Mouse (Mus musculus): ENCODE measurements at regions not wholly inside any gene's neighbourhood (a gene's known extent, or its start where the extent isn't known, plus 50 kb on each side); places are given as distances from the start of the nearest gene placed in this dataset.

DNA sequence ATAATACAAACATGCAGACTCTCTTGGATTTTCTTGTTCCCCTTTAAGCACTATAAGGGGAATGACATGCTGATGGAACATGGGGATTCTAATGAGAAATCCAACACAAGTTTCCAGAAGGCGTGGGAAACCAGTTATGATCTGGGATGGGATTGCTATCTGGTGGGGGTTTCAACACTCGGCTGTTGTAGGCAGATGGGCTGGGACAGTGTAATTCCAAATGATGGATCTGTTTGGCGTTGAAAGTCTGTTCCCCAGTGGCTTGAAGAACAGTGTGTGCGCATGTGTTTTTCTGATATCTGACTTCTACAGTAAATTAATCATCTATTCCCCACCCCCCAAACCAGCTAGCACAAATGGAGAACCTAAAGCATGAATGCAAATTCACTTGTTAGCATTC lies 79.8 kb upstream of the Reg3g start:
- Histone ChIP-seq H3K27ac (no peak overlapping the region), H3K4me2 (ENCODE audit: low read depth) (no peak overlapping the region), H3K27me3 (ENCODE audit: control insufficient read depth, insufficient read depth, low read length) (no peaks in the 10 kb centered on the region), H3K4me1 (replicated peaks; ENCODE audit: control insufficient read depth in 2 of 2, insufficient read depth in 2 of 2, low read length in 1 of 2) (no peaks in the 10 kb centered on the region), H3K9ac (replicated peaks) (no peak overlapping the region), H3K4me3 (ENCODE audit: insufficient read depth in 1 of 2, low read depth in 2 of 2, low read length in 2 of 2) (no peak overlapping the region), H3K36me3 (replicated peaks; ENCODE audit: control insufficient read depth, insufficient read depth, low read depth) (no peaks in the 10 kb centered on the region), H3K9me3 (ENCODE audit: control insufficient read depth, low read length) (no peaks in the 10 kb centered on the region)
- TF ChIP-seq CTCF (IDR thresholded peaks at IDR 0.05; ENCODE audit: low read depth) = no peak
- WGBS (ENCODE audit: insufficient replicate concordance) = 61% methylated on average over 4 of the region's 4 CpGs
- no peak for DNase-seq (ENCODE audit: low read depth in 3 of 3, low spot score in 3 of 3)
- no peak for ATAC-seq (ENCODE audit: insufficient read depth)

DNA sequence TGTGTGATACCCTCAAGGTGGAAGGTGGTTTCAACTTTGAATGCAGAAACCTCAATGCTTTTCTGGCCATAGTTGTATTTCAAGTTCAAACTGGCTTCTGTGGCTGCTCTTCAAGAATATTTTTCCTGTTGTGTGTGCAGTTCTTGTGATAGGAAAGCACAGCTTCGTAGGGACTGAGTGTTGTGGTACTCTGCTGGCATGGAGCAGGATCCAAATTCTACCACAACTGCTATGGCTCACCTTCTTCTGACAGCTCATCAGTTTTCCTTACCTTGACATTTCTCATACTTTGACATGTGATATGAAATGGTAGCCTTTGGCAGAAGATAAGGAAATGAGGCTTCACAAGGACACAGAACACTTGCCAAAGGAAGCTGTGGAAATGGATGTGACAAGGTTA lies 79.0 kb upstream of the Reg3g start:
- no peak overlapping the region for H3K4me2 ChIP-seq (ENCODE audit: low read depth)
- no peaks in the 10 kb centered on the region for H3K27me3 ChIP-seq (ENCODE audit: control insufficient read depth, insufficient read depth, low read length)
- no peaks in the 10 kb centered on the region for H3K36me3 ChIP-seq (replicated peaks; ENCODE audit: control insufficient read depth, insufficient read depth, low read depth)
- no peaks in the 10 kb centered on the region for H3K9me3 ChIP-seq (ENCODE audit: control insufficient read depth, low read length)
- H3K4me1 ChIP-seq (replicated peaks; ENCODE audit: control insufficient read depth in 2 of 2, insufficient read depth in 2 of 2, low read length in 1 of 2) = no peaks in the 10 kb centered on the region
- H3K9ac ChIP-seq (replicated peaks) = no peak overlapping the region
- TF ChIP-seq EP300 (IDR thresholded peaks at IDR 0.05; ENCODE audit: low read depth) (no peak), CTCF (IDR thresholded peaks at IDR 0.05; ENCODE audit: low read depth) (no peak)
- no peak for ATAC-seq (ENCODE audit: insufficient read depth)
- no peak for DNase-seq (ENCODE audit: low read depth in 3 of 3, low spot score in 3 of 3)
- H3K4me3 ChIP-seq (ENCODE audit: insufficient read depth in 1 of 2, low read depth in 2 of 2, low read length in 2 of 2) = no peak overlapping the region
- 48% methylated on average over 1 of the region's 1 CpGs for WGBS (ENCODE audit: insufficient replicate concordance)
- H3K27ac ChIP-seq = no peak overlapping the region

DNA sequence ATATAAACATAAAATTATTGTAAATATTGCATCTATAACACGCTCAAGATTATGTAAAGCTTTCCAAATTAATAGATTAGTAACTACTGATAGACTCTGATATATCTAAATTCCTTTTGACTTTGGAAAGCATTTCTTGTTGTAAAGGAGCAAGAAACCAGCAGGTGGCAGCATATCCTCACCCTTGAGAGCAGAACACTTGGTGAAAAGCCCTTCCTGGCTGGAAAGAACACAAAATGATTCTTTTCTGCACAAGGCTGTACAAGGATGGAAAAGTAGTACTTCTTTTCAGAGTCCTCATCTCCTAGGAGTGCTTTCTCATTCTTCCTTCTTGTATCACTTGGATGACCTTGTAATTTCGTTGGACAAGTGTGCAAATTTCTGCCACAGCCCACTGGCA lies 75.6 kb upstream of the Reg3g start:
- no peaks in the 10 kb centered on the region for H3K9me3 ChIP-seq (ENCODE audit: control insufficient read depth, low read length)

DNA sequence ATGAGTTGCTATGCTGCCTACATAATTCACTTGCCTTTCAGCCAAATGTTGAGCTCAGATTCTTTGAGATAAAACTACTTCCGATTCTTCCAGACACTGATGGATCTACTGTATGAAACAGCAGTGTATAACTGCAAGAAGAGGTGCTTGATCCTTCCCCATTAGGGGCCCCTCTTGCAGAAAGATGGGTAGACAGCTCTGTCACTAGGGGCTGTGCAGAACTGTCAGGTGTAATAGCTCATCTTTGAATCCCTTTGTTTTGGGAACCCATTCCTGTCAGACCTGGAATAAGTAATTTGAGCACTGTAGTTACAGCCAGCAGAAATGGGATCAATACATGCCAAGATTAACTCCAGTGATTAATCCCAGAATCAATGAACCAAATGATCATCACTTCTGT lies 68.8 kb upstream of the Reg3g start:
- Histone ChIP-seq H3K9me3 (ENCODE audit: control insufficient read depth, low read length) (no peaks in the 10 kb centered on the region), H3K4me2 (ENCODE audit: low read depth) (no peak overlapping the region), H3K4me1 (replicated peaks; ENCODE audit: control insufficient read depth in 2 of 2, insufficient read depth in 2 of 2, low read length in 1 of 2) (no peaks in the 10 kb centered on the region), H3K36me3 (replicated peaks; ENCODE audit: control insufficient read depth, insufficient read depth, low read depth) (no peaks in the 10 kb centered on the region), H3K9ac (replicated peaks) (no peak overlapping the region), H3K4me3 (ENCODE audit: insufficient read depth in 1 of 2, low read depth in 2 of 2, low read length in 2 of 2) (no peak overlapping the region), H3K27me3 (ENCODE audit: control insufficient read depth, insufficient read depth, low read length) (no peaks in the 10 kb centered on the region), H3K27ac (no peak overlapping the region)
- WGBS (ENCODE audit: insufficient replicate concordance) = 72% methylated on average over 1 of the region's 1 CpGs
- no peak for DNase-seq (ENCODE audit: low read depth in 3 of 3, low spot score in 3 of 3)
- TF ChIP-seq CTCF (IDR thresholded peaks at IDR 0.05; ENCODE audit: low read depth) (no peak), EP300 (IDR thresholded peaks at IDR 0.05; ENCODE audit: low read depth) (no peak)
- ATAC-seq (ENCODE audit: insufficient read depth) = no peak

More for the DNA sequence above, 75.6 kb upstream of the Reg3g start:
- Histone ChIP-seq H3K4me2 (ENCODE audit: low read depth) (no peak overlapping the region), H3K27me3 (ENCODE audit: control insufficient read depth, insufficient read depth, low read length) (no peaks in the 10 kb centered on the region), H3K27ac (no peak overlapping the region), H3K4me1 (replicated peaks; ENCODE audit: control insufficient read depth in 2 of 2, insufficient read depth in 2 of 2, low read length in 1 of 2) (no peaks in the 10 kb centered on the region), H3K9ac (replicated peaks) (no peak overlapping the region), H3K36me3 (replicated peaks; ENCODE audit: control insufficient read depth, insufficient read depth, low read depth) (no peaks in the 10 kb centered on the region), H3K4me3 (ENCODE audit: insufficient read depth in 1 of 2, low read depth in 2 of 2, low read length in 2 of 2) (no peak overlapping the region)
- 9% methylated on average over 2 of the region's 2 CpGs for WGBS (ENCODE audit: insufficient replicate concordance)
- peak in 1 of 3 experiments; percentile 1 for DNase-seq (ENCODE audit: low read depth in 3 of 3, low spot score in 3 of 3)
- ATAC-seq (ENCODE audit: insufficient read depth) = no peak
- peak; percentile 46; the same call in 1 of the 2 replicates for TF ChIP-seq CTCF (IDR thresholded peaks at IDR 0.05; ENCODE audit: low read depth)
- no peak for TF ChIP-seq EP300 (IDR thresholded peaks at IDR 0.05; ENCODE audit: low read depth)

DNA sequence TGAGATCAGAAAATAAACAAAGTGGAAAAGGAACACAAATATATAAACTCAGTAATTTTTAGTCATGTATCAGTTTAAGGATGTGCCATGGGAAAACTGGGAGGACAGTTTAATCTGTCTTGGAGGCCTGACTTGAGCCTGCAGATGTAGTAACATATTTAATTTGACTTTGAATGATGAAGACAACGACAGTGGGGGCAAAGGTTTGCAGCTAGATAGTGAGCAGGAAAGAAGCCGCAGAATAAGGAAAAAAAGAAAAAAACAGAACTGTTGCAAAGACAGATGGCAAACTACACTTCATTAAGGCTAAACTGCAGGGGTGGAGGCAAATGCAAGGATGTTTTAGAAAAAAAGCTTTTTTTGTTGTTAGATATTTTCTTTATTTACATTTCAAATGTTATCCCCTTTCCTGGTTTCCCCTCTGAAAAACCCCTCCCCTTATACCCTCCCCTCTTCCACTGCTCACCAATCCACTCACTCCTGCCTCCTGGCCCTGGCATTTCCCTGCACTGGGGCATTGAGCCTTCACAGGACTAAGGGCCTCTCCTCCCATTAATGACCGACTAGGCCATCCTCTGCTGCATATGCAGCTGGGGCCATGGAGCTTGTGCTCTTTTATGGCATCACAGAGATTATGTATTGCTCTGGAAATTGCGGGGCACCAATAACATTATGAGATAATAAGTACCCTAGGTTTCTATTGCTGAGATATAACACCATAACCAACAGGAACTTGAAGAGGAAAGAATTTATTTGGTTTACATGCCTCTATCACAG lies 58.5 kb upstream of the Reg3g start:
- no peaks in the 10 kb centered on the region for H3K36me3 ChIP-seq (replicated peaks; ENCODE audit: control insufficient read depth, insufficient read depth, low read depth)
- DNase-seq (ENCODE audit: low read depth in 3 of 3, low spot score in 3 of 3) = no peak
- H3K27me3 ChIP-seq (ENCODE audit: control insufficient read depth, insufficient read depth, low read length) = no peaks in the 10 kb centered on the region
- no peak overlapping the region for H3K9ac ChIP-seq (replicated peaks)
- no peak for ATAC-seq (ENCODE audit: insufficient read depth)
- no peak for TF ChIP-seq CTCF (IDR thresholded peaks at IDR 0.05; ENCODE audit: low read depth)
- TF ChIP-seq EP300 (IDR thresholded peaks at IDR 0.05; ENCODE audit: low read depth) = no peak
- H3K27ac ChIP-seq = no peak overlapping the region
- no peak overlapping the region for H3K4me2 ChIP-seq (ENCODE audit: low read depth)
- WGBS (ENCODE audit: insufficient replicate concordance) = 51% methylated on average over 4 of the region's 4 CpGs
- H3K4me3 ChIP-seq (ENCODE audit: insufficient read depth in 1 of 2, low read depth in 2 of 2, low read length in 2 of 2) = no peak overlapping the region
- no peaks in the 10 kb centered on the region for H3K9me3 ChIP-seq (ENCODE audit: control insufficient read depth, low read length)
- no peaks in the 10 kb centered on the region for H3K4me1 ChIP-seq (replicated peaks; ENCODE audit: control insufficient read depth in 2 of 2, insufficient read depth in 2 of 2, low read length in 1 of 2)
